Mouse (Mus musculus) testis, adult 2 months (tissue): ENCODE measurements around the gene Snu13.

Experiments used
- CTCF ChIP-seq: fragments of 200-500 bp; IDR thresholded peaks from 2 replicates; pipeline ENCODE4 v1.5.1; 2012; ENCODE audit warnings: low read depth, mild to moderate bottlenecking, inconsistent platforms, low read length, moderate library complexity; ENCODE audit not compliant: control insufficient read depth, insufficient read depth, insufficient replicate concordance
- POLR2A ChIP-seq: fragments of 200-500 bp; IDR thresholded peaks from 2 replicates; pipeline ENCODE4 v1.6.1; 2012; ENCODE audit warnings: low read depth, mild to moderate bottlenecking, inconsistent platforms, low read length, moderate library complexity; ENCODE audit not compliant: control insufficient read depth

GRCm38 (mm10) chr15:82016101-82016808 lies 31.1 kb downstream of the Snu13 start:
- TF ChIP-seq CTCF, result no peak
- peak; percentile 94 for TF ChIP-seq POLR2A
